Mouse (Mus musculus) ES-Bruce4 (cell line): Measurements from ENCODE around the gene Wdr17.

Source experiments
- CTCF ChIP-seq: IDR thresholded peaks from one replicate; pipeline ENCODE4 v1.8.1; 2011; ENCODE audit warnings: low read depth, low read length
- POLR2A ChIP-seq: IDR thresholded peaks from one replicate; pipeline ENCODE4 v1.8.1; 2011; ENCODE audit warnings: low read length; ENCODE audit not compliant: insufficient read depth

DNA sequence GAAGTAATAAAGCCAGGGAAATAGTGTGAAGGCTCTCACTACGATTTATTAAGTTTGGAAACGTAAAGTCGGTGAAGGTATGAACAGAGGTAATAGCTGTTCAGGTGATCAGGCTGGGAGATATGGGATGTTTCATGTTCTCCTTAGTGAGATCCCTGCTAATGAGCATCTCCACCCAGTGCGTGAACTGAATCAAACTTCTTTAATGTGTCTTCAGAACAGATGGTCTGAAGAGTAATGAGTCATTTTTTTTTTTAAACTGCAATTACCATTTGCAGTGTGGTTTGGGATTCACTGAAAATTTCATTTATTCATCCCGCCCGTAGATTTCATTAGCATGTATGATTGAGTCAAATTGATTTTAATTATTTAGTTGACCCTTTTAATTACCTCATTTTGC, 80.8 kb downstream of the Wdr17 start:
- TF ChIP-seq POLR2A (no peak), CTCF (no peak)
